Mouse (Mus musculus) megakaryocyte progenitor cell, adult 5-6 weeks (primary cell): Measurements from ENCODE around the gene Hnrnpf. TPM values are rescaled to one million over a fixed set of nuclear protein-coding genes. Genes with fewer than 3 reads are reported as not detected.

Source experiments
- total RNA-seq, 2 experiments: library from RNA; stranded (forward) in 1 of 2; stranded (reverse) in 1 of 2; fragments of 157-497, 149-512 nt in 1 of 2; fragments of 200-1000 nt in 1 of 2; gene quantifications; 2 replicates each; pipeline versions ENCODE4 v1.2.3 to v1.2.4; 2015 to 2017

Hnrnpf gene
- total RNA-seq, 2 experiments from 2014 or later = 683 to 1,301 TPM

Other genes starting within 250 kb of the Hnrnpf start
- gene Zfp637, start 59.1 kb upstream of the Hnrnpf start, total RNA-seq (2015) = 35.4 and 39.7 TPM in 2 replicates
- gene Zfp637, start 59.1 kb upstream of the Hnrnpf start, total RNA-seq (2017) = 27.8 and 28.1 TPM in 2 replicates
- gene Zfp239, start 38.2 kb upstream of the Hnrnpf start, total RNA-seq (2015) = 4.2 and 4.7 TPM in 2 replicates
- gene Zfp239, start 38.2 kb upstream of the Hnrnpf start, total RNA-seq (2017) = 2.0 and 3.3 TPM in 2 replicates
- not detected in 2 replicates for gene Fxyd4, start 37.4 kb downstream of the Hnrnpf start, total RNA-seq (2015)
- not detected in 2 replicates for gene Fxyd4, start 37.4 kb downstream of the Hnrnpf start, total RNA-seq (2017)
- gene Rasgef1a, start 111.1 kb downstream of the Hnrnpf start, total RNA-seq (2015) = 0.07 TPM in 1 of 2 replicates, not detected in the other
- 0.17 TPM in 1 of 2 replicates, not detected in the other for gene Rasgef1a, start 111.1 kb downstream of the Hnrnpf start, total RNA-seq (2017)
- 173 and 181 TPM in 2 replicates for gene Csgalnact2, start 238.8 kb downstream of the Hnrnpf start, total RNA-seq (2015)
- 226 and 242 TPM in 2 replicates for gene Csgalnact2, start 238.8 kb downstream of the Hnrnpf start, total RNA-seq (2017)